In the genomic region with DNA sequence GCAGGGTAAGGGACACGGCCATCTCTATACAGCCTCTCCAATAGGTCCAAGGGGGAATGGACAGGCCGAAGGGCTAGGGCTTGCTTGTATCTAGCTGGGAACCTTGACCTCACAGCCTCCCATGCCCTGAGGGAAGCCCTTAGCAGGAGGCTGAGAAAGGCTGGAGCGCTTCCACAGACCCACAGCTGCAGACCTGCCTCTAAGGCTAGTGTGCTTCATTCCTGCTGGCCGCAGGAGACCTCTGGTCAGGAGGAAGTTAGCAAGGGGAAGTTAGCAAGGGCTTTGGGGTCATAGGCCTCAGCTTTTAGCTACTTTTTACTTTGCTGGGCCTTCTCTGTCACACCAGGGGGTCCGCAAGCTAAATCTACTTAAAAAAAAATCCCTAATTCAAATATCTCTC, we compare ENCODE assay signal across 21 mouse cellular contexts. TPM values are rescaled to one million over a fixed set of nuclear protein-coding genes. Genes with fewer than 3 reads are reported as not detected.
"Had no signal": no experiment of that assay in that cellular context is flagged by ENCODE, and none has a peak within 500 bp of the region (broad histone marks: within the 10 kb centered on the region; RNA-seq: fewer than 3 reads in every experiment).

No protein-coding gene starts in this region.

- DNase-seq: lung, adult 18-20 months; lung, embryonic 14.5 days; lung, postnatal 10 days; lung, postnatal 4 days; right cerebral cortex, postnatal 14 days; thymus, postnatal 14 days; thymus, postnatal 36 days had no signal

- H3K27ac ChIP-seq: midbrain, embryonic 13.5 days; midbrain, embryonic 15.5 days; neural tube, embryonic 12.5 days; stomach, embryonic 15.5 days; stomach, postnatal 0 days had no signal

- H3K27me3 ChIP-seq: midbrain, embryonic 13.5 days; midbrain, embryonic 15.5 days; neural tube, embryonic 12.5 days; stomach, embryonic 15.5 days had no signal

- H3K9me3 ChIP-seq: megakaryocyte, embryonic 14.5 days; midbrain, embryonic 13.5 days; midbrain, embryonic 15.5 days; neural tube, embryonic 12.5 days; stomach, embryonic 15.5 days had no signal

- H3K4me3 ChIP-seq: megakaryocyte, embryonic 14.5 days; midbrain, embryonic 13.5 days; midbrain, embryonic 15.5 days; neural tube, embryonic 12.5 days; stomach, embryonic 15.5 days had no signal

- H3K9ac ChIP-seq: lung, embryonic 14.5 days; midbrain, embryonic 13.5 days; midbrain, embryonic 15.5 days; neural tube, embryonic 12.5 days; stomach, embryonic 15.5 days had no signal

- H3K4me2 ChIP-seq: lung, embryonic 14.5 days; midbrain, embryonic 11.5 days; midbrain, embryonic 13.5 days; midbrain, embryonic 15.5 days; neural tube, embryonic 12.5 days; stomach, embryonic 15.5 days had no signal

- ATAC-seq: midbrain, embryonic 13.5 days; midbrain, embryonic 15.5 days had no signal

- H3K4me1 ChIP-seq: midbrain, embryonic 13.5 days; midbrain, embryonic 15.5 days; neural tube, embryonic 12.5 days; stomach, embryonic 15.5 days had no signal

RNA-seq across cellular contexts. Expression of a gene that starts 22.5 kb away (rescaled TPM):
- total RNA-seq: monocyte, adult 5-6 weeks had no signal

RNA-seq across cellular contexts. Expression of a gene that starts 36.2 kb away (rescaled TPM):
- total RNA-seq: neutrophil, adult 5-6 weeks had no signal

RNA-seq across cellular contexts. Expression of a gene that starts 37.1 kb away (rescaled TPM):
- total RNA-seq: neutrophil, adult 5-6 weeks had no signal

RNA-seq across cellular contexts. Expression of a gene that starts 44.2 kb away (rescaled TPM):
- total RNA-seq: midbrain, postnatal 0 days; monocyte, adult 5-6 weeks; neutrophil, adult 5-6 weeks had no signal
- polyA plus RNA-seq: liver, embryonic 16.5 days; lung, embryonic 14.5 days; lung, embryonic 16.5 days; neural tube, embryonic 12.5 days; neural tube, embryonic 14.5 days; testis, adult 2 months had no signal
